In the genomic region with DNA sequence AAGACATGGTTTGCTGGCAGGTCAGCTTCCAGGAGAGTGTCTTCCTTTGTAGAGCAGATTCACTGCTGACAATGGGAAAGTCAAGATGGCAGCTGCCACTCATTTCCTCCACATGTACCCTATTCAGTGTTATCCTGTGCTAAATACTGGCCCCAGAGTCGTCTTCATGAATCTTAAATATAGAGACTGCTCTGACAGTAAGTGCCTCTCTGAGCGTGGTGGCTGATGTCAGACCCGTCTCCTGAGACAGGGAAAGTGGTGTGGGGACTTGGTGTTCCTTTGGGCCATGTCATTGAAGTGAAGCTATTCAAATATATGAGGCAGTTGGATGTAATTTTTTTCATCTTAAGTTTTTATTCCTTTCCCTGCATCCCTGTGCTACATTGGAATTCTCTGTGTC, we compare ENCODE assay signal across 30 mouse cellular contexts.
"Had no signal": no experiment of that assay in that cellular context is flagged by ENCODE, and none has a peak within 500 bp of the region (broad histone marks: within the 10 kb centered on the region; RNA-seq: fewer than 3 reads in every experiment).

No protein-coding gene starts in this region.

- H3K36me3 ChIP-seq: midbrain, embryonic 15.5 days; neural tube, embryonic 12.5 days had no signal

- DNase-seq: left cerebral cortex, postnatal 4 days; liver; liver, embryonic 13.5 days; liver, postnatal 0 days; lung, adult 18-20 months; lung, adult 2 months; lung, embryonic 14.5 days; lung, postnatal 10 days; lung, postnatal 14 days; lung, postnatal 36 days; lung, postnatal 4 days; midbrain, embryonic 14.5 days had no signal

- ATAC-seq: liver, embryonic 12.5 days; liver, postnatal 0 days; lung, postnatal 0 days; midbrain, embryonic 13.5 days; midbrain, embryonic 15.5 days had no signal

- H3K4me1 ChIP-seq: limb, embryonic 10.5 days; limb, embryonic 12.5 days; limb, embryonic 13.5 days; limb, embryonic 15.5 days; lung, embryonic 15.5 days; midbrain, embryonic 12.5 days; midbrain, embryonic 13.5 days; midbrain, embryonic 15.5 days; neural tube, embryonic 12.5 days had no signal

- H3K9ac ChIP-seq: limb, embryonic 12.5 days; limb, embryonic 13.5 days; limb, embryonic 15.5 days; liver, embryonic 12.5 days; liver, embryonic 13.5 days; liver, embryonic 14.5 days; liver, embryonic 15.5 days; liver, postnatal 0 days; lung, embryonic 14.5 days; lung, embryonic 15.5 days; midbrain, embryonic 12.5 days; midbrain, embryonic 13.5 days; midbrain, embryonic 15.5 days; neural tube, embryonic 12.5 days had no signal

- H3K4me3 ChIP-seq: left cerebral cortex, adult 2 months; limb, embryonic 10.5 days; limb, embryonic 12.5 days; limb, embryonic 13.5 days; limb, embryonic 15.5 days; liver, embryonic 12.5 days; liver, embryonic 13.5 days; liver, embryonic 15.5 days; lung, embryonic 15.5 days; megakaryocyte, embryonic 14.5 days; midbrain, embryonic 12.5 days; midbrain, embryonic 13.5 days; midbrain, embryonic 15.5 days; myocyte; neural tube, embryonic 12.5 days had no signal

- H3K4me2 ChIP-seq: limb, embryonic 12.5 days; limb, embryonic 13.5 days; limb, embryonic 15.5 days; liver, embryonic 11.5 days; liver, embryonic 12.5 days; liver, embryonic 13.5 days; liver, embryonic 15.5 days; lung, embryonic 14.5 days; lung, embryonic 15.5 days; midbrain, embryonic 12.5 days; midbrain, embryonic 13.5 days; midbrain, embryonic 15.5 days; neural tube, embryonic 12.5 days had no signal

- H3K9me3 ChIP-seq: limb, embryonic 10.5 days; limb, embryonic 12.5 days; limb, embryonic 13.5 days; limb, embryonic 15.5 days; liver, embryonic 12.5 days; liver, embryonic 13.5 days; liver, embryonic 15.5 days; lung, embryonic 15.5 days; midbrain, embryonic 12.5 days; midbrain, embryonic 13.5 days; midbrain, embryonic 15.5 days; neural tube, embryonic 12.5 days had no signal

- H3K27ac ChIP-seq: left cerebral cortex, adult 2 months; limb, embryonic 10.5 days; limb, embryonic 12.5 days; limb, embryonic 13.5 days; limb, embryonic 15.5 days; liver, embryonic 12.5 days; liver, embryonic 13.5 days; liver, embryonic 14.5 days; liver, embryonic 15.5 days; lung, embryonic 15.5 days; macrophage; midbrain, embryonic 12.5 days; midbrain, embryonic 13.5 days; midbrain, embryonic 15.5 days; neural tube, embryonic 12.5 days had no signal

- H3K27me3 ChIP-seq: limb, embryonic 12.5 days; limb, embryonic 13.5 days; limb, embryonic 15.5 days; liver, embryonic 12.5 days; liver, embryonic 13.5 days; liver, embryonic 15.5 days; lung, embryonic 15.5 days; megakaryocyte, embryonic 14.5 days; midbrain, embryonic 12.5 days; midbrain, embryonic 13.5 days; midbrain, embryonic 15.5 days; neural tube, embryonic 12.5 days had no signal
